Mouse (Mus musculus): ENCODE data around the gene 2410137M14Rik. TPM values are rescaled to one million over a fixed set of nuclear protein-coding genes. Genes with fewer than 3 reads are reported as not detected.
"Not testable (repeated sequence)": the region's sequence is repeated elsewhere in the genome, so short reads cannot be mapped to it uniquely, and the experiment has no call there.

Gene 2410137M14Rik
- polyA plus RNA-seq, 1 experiment, result not detected

DNA sequence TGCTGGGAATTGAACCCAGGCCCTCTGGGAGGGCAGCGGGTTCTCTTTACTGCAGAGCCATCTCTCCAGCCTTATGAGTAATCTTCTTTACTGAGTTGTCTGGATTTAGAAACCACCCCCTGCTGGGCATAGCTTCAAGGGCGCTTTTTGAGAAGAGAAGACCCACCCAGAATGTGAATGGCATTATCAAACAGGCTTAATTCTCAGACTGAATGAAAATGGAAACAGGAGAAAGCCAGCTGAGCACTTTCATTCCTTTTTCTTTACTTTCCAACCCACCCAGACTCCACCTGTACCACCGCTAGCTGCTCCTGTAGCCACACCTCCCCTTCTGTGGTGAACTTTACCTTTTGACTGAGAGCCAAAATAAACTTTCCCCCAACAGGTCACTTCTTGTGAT is 14.4 kb upstream of the 2410137M14Rik start:
- DNase-seq (ENCODE audit: low read depth, low spot score), result no peak
- 41% methylated on average over 3 of the region's 3 CpGs for WGBS

DNA sequence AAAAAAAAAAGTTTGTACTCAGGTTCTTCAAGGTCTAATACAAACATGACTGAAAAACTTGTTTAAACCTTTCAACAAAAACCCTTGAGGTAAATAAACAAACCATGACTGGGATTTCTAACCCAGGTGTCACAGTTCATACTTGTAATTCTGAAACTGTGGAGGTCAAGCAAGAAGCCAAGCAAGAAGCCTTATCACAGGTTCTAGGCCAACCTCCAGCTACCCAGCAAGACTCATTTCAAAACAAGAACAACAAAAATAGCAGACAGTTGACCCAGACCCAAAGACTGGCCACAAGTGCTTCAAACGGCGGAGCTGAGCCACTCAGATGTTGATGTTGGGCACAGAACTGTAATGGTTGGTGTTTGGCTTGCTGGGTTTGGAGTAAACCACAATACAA is 13.5 kb upstream of the 2410137M14Rik start:
- no peak for DNase-seq (ENCODE audit: low read depth, low spot score)
- 79% methylated on average over 2 of the region's 2 CpGs for WGBS

DNA sequence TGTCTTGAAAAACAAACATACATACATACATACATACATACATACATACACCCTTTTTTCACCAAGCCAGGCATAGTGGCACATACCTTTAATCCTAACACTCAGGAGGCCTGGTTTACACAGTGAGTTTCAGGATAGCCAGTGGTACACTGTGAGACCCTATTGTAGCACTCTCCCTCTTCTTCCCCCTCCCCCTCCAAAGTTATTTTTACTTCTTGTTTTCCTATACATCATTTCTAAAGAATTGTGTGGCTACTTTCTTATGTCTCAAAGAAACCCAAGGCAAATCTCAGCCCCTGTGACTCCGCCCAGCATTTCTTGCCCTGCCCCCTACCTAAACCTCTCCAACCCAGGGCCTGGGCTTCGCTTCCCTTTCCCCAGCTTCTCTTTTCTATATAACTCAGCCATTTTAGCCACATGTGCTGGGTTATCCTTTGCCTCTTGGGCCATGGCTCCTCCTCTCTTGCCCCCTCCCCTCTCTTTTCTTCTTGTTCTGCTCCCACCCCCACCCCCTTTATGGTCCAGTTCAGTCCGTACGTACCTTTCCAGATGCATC is 12.8 kb upstream of the 2410137M14Rik start:
- no peak for DNase-seq (ENCODE audit: low read depth, low spot score)
- WGBS, result 90% methylated on average over 4 of the region's 4 CpGs

DNA sequence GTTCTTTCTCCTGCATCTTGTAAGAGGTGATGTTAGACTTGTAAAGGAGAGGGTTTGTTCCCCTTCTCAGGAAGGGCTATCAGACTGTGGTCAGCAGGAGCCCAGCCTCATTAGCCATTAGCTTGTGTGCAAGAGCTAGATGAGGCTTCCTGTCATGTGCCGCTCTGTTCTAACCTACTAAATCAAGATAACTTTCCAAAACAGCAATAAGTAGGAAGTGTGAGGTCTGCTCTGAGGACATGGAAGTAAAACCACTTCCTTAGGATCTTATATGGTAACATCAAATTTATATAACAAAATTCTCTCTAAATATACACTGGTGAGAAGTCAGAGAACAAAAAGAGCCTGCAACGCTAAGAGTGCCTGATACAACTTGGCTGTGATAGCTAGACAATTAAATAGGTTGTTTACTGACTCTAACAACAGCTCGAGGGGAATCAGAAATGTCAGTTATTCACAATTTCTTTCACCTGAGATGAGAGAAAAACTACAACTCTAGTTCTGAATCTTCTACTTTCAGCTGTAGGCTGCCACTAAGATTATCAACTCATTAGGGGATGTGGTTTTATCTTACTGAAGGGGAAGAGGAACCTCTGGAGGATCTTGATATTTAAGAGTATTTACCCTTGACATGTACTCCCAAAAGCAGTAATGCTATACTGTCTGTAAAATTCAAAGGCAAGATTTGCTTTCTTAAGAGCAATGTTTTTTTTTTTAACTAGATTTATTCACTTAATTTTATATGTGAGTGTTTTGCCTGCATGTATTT is 11.5 kb upstream of the 2410137M14Rik start:
- no peak for DNase-seq (ENCODE audit: low read depth, low spot score)
- WGBS, result 41% methylated on average over 3 of the region's 3 CpGs

DNA sequence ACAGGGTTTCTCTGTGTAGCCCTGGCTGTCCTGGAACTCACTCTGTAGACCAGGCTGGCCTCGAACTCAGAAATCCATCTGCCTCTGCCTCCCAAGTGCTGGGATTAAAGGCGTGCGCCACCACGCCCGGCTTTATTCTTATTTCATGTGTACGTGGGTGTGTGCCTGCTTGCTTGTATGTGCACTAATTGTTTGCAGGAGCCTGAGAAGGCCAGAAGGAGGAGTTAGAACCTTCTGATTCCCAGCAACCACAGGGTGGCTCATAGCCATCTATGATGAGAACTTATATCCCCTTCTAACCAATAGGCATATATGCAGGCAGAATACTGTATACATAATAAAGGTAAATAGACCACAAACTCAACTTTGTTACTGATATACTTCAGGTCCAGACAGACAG is 9.6 kb upstream of the 2410137M14Rik start:
- not testable (repeated sequence) for DNase-seq (ENCODE audit: low read depth, low spot score)
- WGBS, result 84% methylated on average over 6 of the region's 6 CpGs

DNA sequence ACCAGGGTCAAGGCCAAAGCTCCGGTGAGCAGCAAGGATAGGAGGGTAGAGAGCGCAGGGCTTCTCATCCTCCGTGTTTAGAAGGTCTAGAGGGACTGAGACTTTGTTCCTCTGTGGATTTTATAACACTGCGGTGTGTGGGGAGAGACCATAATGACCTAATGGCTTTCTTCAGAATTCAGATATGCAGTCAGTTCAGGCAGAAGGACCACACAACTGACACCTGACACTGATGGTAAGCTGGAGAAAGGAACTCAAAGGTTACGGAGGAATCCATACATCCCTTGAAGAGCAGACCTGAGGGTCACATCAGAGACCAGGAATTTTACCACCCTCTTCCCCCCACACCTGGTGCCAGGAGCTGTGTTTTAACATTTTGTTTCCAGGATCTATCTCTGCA is 8.4 kb upstream of the 2410137M14Rik start, which contains the start of gene H2-M5:
Gene H2-M5 (minus strand): TSS at position 101 of the 400 bp plus-strand sequence.
- DNase-seq (ENCODE audit: low read depth, low spot score), result no peak

DNA sequence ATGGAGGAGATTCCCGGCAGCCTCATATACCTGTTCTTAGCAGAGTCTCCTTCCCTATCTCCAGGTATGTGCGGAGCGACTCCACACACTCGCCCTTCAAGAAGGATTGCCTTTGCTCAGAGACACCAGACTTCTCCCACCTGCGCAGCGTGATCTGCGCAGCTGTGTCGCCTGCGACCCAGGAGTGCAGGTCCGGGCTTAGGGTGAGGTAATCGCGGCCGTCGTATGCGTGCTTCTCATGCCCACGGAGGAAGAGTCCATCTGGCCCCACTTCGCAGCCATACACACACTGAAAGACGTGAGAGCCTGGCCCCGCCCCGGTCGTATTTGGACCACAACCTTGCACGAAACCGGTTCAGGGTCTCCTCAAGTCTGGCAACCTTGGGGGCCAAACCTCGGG is 7.4 kb upstream of the 2410137M14Rik start:
- 12% methylated on average over 24 of the region's 24 CpGs for WGBS
- no peak for DNase-seq (ENCODE audit: low read depth, low spot score)

More for the DNA sequence above, 8.4 kb upstream of the 2410137M14Rik start, which contains the start of gene H2-M5:
- WGBS, result 45% methylated on average over 5 of the region's 5 CpGs

DNA sequence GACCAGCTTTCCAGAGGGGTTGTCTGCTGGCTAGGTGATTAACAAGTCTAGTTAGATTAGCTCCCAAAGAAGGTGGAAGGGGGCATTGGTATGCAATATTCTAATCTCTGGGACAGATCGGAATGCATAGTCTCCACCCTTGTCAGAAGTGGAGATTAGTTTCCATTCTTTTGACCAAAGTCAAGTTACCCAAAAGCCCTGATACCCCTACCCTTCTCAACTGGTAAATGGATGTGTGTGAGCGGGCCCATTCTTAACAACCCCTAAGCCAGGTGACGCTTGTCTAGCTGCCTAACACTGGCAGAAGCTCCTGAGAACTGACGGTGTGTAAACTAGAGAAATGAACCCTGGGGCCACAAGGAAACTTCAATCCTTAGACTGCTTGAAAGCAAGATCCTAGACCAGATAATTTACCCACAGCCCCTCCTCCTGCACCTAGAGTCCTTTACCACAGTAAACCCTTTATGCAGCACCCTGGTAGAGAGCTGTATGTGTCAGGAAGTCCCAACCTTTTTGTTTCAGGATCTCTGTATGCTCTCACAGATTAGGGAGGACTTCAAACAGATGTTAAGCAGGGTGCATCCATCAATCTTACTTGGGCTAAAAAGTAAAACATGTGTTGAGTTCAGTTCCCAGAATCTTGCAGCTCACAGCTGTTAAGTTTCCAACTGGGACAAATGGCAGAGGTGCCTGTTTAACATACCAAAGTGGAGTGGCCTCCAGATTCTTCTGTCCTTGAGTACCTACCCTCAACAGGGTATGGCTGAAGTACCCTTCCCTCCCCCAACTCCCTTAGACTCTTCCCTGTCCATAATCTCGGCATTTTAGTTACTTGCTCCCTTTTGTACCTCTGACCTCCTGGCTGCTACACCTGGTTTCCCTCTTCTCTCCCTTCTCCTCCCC is 1.5 kb upstream of the 2410137M14Rik start:
- WGBS, result 63% methylated on average over 5 of the region's 5 CpGs
- DNase-seq (ENCODE audit: low read depth, low spot score), result no peak

DNA sequence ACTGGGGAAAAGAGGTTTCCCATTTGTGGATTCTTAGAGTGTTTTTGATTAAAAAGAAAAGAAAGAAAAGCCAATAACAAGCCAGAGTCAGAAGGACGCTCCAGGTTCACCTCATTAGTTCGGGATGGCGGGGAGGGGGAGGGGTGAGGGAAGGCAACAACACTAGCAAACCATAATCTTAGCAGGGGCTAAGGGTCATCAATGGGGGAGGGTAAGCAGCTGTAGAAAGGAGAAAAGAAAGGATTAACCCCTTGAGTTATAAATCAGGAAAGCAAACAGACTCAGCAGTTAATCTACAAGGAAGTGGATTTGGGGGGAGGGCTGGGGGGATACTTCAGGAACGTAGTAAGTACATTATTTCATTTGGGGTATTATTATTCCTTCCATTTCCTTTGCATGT is 808 bp upstream of the 2410137M14Rik start:
- WGBS, result 25% methylated on average over 4 of the region's 4 CpGs

DNA sequence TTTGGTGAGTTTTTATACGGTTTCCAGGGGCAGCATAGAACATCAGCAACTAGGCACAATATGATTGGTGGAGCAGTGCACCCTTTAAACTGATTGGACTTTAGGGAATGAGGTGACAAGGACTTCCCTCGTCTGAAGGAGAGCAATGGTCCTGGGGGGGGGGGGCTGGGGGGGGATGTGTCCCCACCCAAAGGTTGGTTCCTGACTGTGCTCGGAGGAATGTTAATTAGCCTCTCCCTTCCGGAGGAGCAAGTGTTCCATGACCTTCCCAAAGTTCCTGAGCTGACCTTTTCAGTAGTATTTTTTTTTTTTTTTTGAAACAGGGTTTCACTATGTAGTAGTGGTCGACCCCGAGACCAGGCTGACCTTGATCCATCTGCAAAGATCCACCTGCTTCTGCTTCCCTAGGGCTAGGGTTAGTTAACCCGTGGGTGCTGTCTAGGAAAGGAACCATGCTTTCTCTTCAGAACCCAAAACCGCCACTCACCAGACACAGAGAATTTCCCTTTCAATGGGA is 7.7 kb downstream of the 2410137M14Rik start:
- WGBS, result 57% methylated on average over 8 of the region's 8 CpGs
- DNase-seq (ENCODE audit: low read depth, low spot score), result no peak

More for the DNA sequence above, 808 bp upstream of the 2410137M14Rik start:
- DNase-seq (ENCODE audit: low read depth, low spot score), result no peak

DNA sequence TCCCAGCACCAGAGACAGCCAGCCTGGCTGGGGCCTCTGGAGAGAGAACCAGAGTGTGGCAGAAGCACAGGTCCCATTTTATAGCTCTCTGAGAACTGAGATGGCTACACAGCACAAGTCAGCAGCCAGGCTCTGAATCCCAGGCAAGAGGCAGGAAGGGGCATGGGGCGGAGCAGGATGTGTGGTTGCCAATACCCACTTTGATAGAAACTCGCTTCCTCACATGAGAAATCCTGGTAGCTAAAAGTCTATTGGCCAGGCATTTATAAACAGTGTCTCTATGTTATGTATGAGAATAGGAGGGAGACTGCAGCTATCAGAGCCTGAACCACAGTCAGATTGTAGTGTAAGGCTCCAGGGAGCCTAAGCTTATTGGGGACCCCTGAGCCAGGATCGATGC is 8.2 kb downstream of the 2410137M14Rik start:
- no peak for DNase-seq (ENCODE audit: low read depth, low spot score)
- WGBS, result 69% methylated on average over 3 of the region's 3 CpGs

DNA sequence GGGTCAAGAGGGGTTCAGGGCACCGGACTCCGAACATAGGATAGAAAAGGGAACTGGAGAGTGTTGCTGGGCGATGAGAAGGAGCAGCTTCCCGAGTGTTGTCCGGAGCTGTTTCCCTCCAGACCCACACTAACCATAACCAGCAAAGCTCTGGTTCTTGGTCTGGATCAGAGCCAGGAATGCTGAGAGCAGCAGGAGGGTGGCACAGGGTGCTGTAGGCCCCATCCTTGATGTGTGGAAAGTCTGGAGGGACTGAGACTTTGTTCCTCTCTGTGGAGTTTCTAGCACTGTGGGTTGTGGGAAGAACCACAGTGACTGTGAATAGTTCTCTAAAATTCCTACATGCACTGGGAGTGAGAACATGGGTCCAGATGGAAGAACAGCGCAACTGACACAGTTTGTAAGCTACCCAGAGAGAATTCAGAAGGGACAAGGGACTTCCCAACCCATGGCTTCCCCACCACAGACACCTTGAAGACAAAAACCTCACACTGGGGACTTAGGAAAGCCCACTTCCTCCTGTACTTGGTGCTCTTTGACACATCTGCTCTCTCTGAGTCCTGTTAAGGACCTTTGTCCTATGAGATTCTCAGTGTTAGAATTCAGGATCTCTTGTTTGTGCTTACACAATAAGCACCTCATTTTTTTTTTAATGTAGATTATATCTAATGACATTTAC is 9.7 kb downstream of the 2410137M14Rik start:
- no peak for DNase-seq (ENCODE audit: low read depth, low spot score)
- WGBS, result 83% methylated on average over 6 of the region's 6 CpGs

DNA sequence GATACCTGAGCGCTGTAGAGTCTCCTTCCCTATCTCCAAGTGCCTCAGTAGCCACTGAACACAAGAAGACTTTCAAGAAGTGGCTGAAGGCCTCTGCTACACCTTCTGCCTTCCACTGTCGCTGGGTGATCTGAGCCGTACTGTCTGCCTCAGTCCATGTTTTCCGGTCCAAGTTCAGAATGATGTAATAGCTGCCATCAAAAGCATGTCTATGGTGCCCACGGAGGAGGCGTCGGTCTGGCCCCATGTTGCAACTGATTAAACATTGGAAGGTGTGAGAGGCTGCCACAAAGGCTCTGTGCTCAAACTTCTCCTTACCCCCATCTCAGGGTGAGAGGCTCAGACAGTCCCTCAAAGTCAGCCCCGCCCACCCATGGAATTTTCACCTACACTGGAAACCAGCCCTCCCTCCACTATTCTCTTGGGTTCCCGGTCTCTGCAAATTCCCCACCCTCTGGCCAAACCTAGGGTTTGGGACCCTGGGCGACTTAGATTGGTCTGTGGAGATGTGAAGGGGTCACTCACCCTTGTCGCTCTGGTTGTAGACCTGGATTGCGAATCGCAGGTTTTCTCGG is 10.6 kb downstream of the 2410137M14Rik start:
- no peak for DNase-seq (ENCODE audit: low read depth, low spot score)
- 65% methylated on average over 14 of the region's 14 CpGs for whole genome bisulfite sequencing

DNA sequence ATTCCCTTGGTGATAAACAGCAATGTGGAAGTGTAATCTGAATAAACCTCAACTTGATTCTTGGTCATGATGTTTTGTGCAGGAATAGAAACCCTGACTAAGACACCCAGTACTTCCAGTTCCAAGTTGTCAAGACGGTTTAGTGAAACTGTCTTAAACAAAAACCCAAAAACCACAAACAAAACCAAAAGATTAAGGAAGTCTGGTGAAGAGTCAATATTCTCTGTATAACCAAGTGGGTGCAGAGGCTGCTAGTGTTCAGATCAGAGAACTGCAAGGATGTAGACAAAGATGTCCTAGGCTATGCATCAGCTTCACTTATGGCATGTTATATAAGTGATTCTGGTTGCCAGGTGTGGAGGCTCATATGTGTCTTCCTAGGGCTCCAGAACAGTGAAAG is 14.2 kb downstream of the 2410137M14Rik start:
- DNase-seq (ENCODE audit: low read depth, low spot score), result no peak
- 72% methylated on average over 1 of the region's 1 CpGs for WGBS

DNA sequence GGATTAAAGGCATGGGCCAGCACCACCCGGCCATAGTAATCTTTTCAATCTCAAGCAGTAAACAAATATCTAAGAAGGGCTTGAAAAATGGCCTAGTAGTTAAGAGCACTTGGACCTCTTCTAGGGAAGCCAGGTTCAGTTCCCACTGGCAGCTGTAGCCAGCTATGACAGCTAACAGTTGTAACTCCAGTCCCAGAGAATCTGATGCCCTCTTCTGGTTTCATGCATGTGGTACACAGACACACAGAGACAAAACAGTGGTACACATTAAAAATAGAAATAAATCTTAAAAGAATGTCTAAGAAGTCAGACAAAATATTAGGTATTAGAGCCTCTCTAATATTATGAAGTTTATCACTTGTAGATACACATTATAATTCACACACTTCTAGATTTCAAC is 19.9 kb downstream of the 2410137M14Rik start:
- DNase-seq (ENCODE audit: low read depth, low spot score), result no peak
- 50% methylated on average over 1 of the region's 1 CpGs for WGBS

DNA sequence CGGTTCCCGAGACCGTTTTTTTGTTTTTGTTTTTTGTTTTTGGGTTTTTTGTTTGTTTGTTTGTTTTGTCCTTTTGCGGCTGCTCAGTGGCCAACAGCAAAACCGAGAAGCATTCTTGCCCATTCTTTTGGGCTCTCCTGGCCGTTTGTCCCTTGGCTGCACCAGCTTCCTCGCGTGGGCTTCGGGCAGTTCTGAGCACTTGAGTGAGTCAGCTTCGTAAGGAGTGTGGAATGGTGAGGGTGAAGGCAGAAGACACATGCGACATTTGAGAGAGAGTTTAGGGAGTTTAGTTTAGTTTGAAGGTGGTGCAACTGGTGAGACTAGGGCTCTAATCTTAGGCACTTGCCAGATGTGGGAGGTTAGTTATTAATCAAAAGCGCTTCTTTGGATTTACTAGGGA is 22.2 kb downstream of the 2410137M14Rik start:
- no peak for DNase-seq (ENCODE audit: low read depth, low spot score)
- WGBS, result 11% methylated on average over 12 of the region's 12 CpGs

DNA sequence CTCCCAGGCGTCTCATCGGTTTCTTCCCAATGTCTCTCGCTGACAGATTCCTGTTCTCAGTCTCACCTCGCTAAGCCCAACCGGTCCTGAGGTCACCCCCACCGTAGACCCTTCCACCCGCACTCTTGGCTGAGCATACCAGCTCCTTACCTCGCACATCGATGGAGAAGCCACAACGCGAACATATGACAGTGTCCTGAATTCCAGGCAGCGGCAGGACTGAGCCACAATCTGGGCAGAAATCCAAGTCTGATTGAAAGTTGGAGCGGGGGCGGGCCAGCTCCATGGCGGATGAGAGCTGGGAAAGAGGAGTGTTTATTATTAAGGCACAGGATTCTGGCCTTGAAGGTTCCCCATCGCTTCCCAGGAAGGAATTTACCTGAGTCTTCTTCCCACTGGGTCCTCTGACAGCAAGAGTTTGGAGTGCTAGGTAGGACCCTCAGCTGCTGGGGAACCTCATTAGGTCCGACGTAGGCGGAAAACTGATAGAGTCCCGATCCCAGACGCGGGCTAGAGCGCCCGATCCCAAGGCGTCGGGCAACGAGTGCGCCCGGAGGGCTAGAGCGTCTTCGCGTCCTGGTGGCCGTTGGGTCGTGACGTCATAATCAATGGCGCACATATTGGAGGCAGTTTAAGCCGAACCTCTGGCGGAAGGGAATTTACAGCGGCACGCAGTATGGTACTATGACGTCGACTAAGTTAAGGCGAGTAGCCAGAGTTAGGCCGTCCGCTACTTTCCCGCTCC is 22.9 kb downstream of the 2410137M14Rik start, which contains the start of the genes Znrd1 and Znrd1as:
Gene Znrd1 (minus strand): TSS at position 561 of the 745 bp plus-strand sequence.
Gene Znrd1as (plus strand): TSS at position 594 of the 745 bp plus-strand sequence.
- WGBS, result under 1% methylated on average over 46 of the region's 46 CpGs
- DNase-seq (ENCODE audit: low read depth, low spot score), result peak; percentile 94

DNA sequence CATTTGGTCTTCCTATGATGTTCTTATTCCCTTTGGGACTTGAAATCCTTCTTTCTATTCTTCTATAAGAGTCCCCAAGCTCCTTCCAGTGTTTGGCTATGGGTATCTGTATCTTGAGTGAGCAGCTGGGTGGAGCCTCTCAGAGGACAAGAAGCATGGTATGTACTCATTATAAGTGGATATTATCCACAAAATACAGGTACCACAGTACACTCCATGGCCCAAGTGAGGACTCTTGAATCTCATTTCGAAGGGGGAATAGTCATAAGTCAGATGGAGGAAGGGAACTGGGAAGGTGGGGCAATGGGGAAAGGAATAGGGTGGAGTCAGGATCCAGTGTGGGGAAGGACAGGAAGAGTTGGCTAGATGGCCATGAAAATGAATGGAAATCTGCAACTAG is 28.0 kb downstream of the 2410137M14Rik start:
- WGBS, result 82% methylated on average over 1 of the region's 1 CpGs
- no peak for DNase-seq (ENCODE audit: low read depth, low spot score)
